Mouse (Mus musculus) liver, postnatal 0 days (tissue): ENCODE data around the gene Speg.

Source experiments
- CTCF ChIP-seq: sonication (generic); IDR thresholded peaks from 2 replicates; pipeline ENCODE4 v1.5.1; 2016; ENCODE audit warnings: antibody characterized with exemption, low read depth
- EP300 ChIP-seq: IDR thresholded peaks from 2 replicates; pipeline ENCODE4 v1.6.1; 2016; ENCODE audit warnings: antibody characterized with exemption, low read depth, mild to moderate bottlenecking

GRCm38 (mm10) chr1:75438782-75439181, 63.7 kb downstream of the Speg start:
- TF ChIP-seq CTCF (no peak), EP300 (no peak)
